Mouse (Mus musculus): ENCODE measurements around the gene Reg4. TPM values are rescaled to one million over a fixed set of nuclear protein-coding genes. Genes with fewer than 3 reads are reported as not detected.

Gene Reg4
- polyA plus RNA-seq, 1 experiment from 2014 or later = not detected

GRCm38 (mm10) chr3:98242051-98242450 lies 20.1 kb downstream of the Reg4 start:
- ATAC-seq (ENCODE audit: low FRiP score, low read depth) = no peak
- H3K9me3 ChIP-seq = no peaks in the 10 kb centered on the region
- no peak overlapping the region for H3K4me2 ChIP-seq (replicated peaks)
- H3K4me3 ChIP-seq = no peak overlapping the region
- no peak overlapping the region for H3K27ac ChIP-seq (replicated peaks)
- no peaks in the 10 kb centered on the region for H3K27me3 ChIP-seq
- no peak overlapping the region for H3K9ac ChIP-seq (replicated peaks)
- H3K4me1 ChIP-seq = peaks cover 14% of the 10 kb centered on the region
- H3K36me3 ChIP-seq = no peaks in the 10 kb centered on the region
- 88% methylated on average over 3 of the region's 3 CpGs for WGBS

GRCm38 (mm10) chr3:98242458-98243037 lies 20.6 kb downstream of the Reg4 start:
- no peak for ATAC-seq (ENCODE audit: low FRiP score, low read depth)
- WGBS = 66% methylated on average over 8 of the region's 8 CpGs
- no peak overlapping the region for H3K27ac ChIP-seq (replicated peaks)

GRCm38 (mm10) chr3:98245892-98246291 lies 23.9 kb downstream of the Reg4 start:
- Histone ChIP-seq H3K9ac (replicated peaks) (no peak overlapping the region), H3K36me3 (no peaks in the 10 kb centered on the region), H3K4me1 (peaks cover 14% of the 10 kb centered on the region), H3K9me3 (no peaks in the 10 kb centered on the region), H3K27ac (replicated peaks) (no peak overlapping the region), H3K4me3 (no peak overlapping the region), H3K27me3 (no peaks in the 10 kb centered on the region), H3K4me2 (replicated peaks) (no peak overlapping the region)
- ATAC-seq (ENCODE audit: low FRiP score, low read depth) = no peak
- 11% methylated on average over 8 of the region's 8 CpGs for WGBS

More at GRCm38 (mm10) chr3:98242458-98243037, 20.6 kb downstream of the Reg4 start:
- no peak overlapping the region for H3K4me2 ChIP-seq (replicated peaks)
- no peaks in the 10 kb centered on the region for H3K27me3 ChIP-seq
- H3K4me1 ChIP-seq = peaks cover 14% of the 10 kb centered on the region
- H3K9ac ChIP-seq (replicated peaks) = no peak overlapping the region
- H3K36me3 ChIP-seq = no peaks in the 10 kb centered on the region
- H3K4me3 ChIP-seq = no peak overlapping the region
- H3K9me3 ChIP-seq = no peaks in the 10 kb centered on the region

GRCm38 (mm10) chr3:98246985-98247751 lies 25.2 kb downstream of the Reg4 start:
- WGBS = 32% methylated on average over 7 of the region's 7 CpGs
- Histone ChIP-seq H3K27me3 (no peaks in the 10 kb centered on the region), H3K4me1 (peaks cover 14% of the 10 kb centered on the region), H3K27ac (replicated peaks) (no peak overlapping the region), H3K9me3 (no peaks in the 10 kb centered on the region), H3K4me3 (no peak overlapping the region), H3K9ac (replicated peaks) (no peak overlapping the region), H3K36me3 (no peaks in the 10 kb centered on the region), H3K4me2 (replicated peaks) (no peak overlapping the region)
- no peak for ATAC-seq (ENCODE audit: low FRiP score, low read depth)

GRCm38 (mm10) chr3:98249378-98249777 lies 27.4 kb downstream of the Reg4 start:
- Histone ChIP-seq H3K4me2 (replicated peaks) (no peak overlapping the region), H3K9me3 (no peaks in the 10 kb centered on the region), H3K9ac (replicated peaks) (no peak overlapping the region), H3K4me1 (peaks cover 14% of the 10 kb centered on the region), H3K4me3 (no peak overlapping the region), H3K27me3 (no peaks in the 10 kb centered on the region), H3K36me3 (no peaks in the 10 kb centered on the region), H3K27ac (replicated peaks) (no peak overlapping the region)
- 100% methylated on average over 2 of the region's 2 CpGs for WGBS
- ATAC-seq (ENCODE audit: low FRiP score, low read depth) = no peak

- no peak overlapping the region for H3K9ac ChIP-seq (replicated peaks)
- H3K36me3 ChIP-seq = no peaks in the 10 kb centered on the region
- no peaks in the 10 kb centered on the region for H3K9me3 ChIP-seq
- no peaks in the 10 kb centered on the region for H3K27me3 ChIP-seq
- no peak for ATAC-seq (ENCODE audit: low FRiP score, low read depth)
- no peak overlapping the region for H3K4me2 ChIP-seq (replicated peaks)
- no peak overlapping the region for H3K27ac ChIP-seq (replicated peaks)
- no peak overlapping the region for H3K4me3 ChIP-seq
- 81% methylated on average over 11 of the region's 11 CpGs for WGBS
- H3K4me1 ChIP-seq = peaks cover 14% of the 10 kb centered on the region
Measured at GRCm38 (mm10) chr3:98249833-98250448, 28.0 kb downstream of the Reg4 start.

GRCm38 (mm10) chr3:98254059-98254458 lies 32.1 kb downstream of the Reg4 start:
- no peak overlapping the region for H3K4me3 ChIP-seq
- no peak overlapping the region for H3K27ac ChIP-seq (replicated peaks)
- H3K4me1 ChIP-seq = no peaks in the 10 kb centered on the region
- no peaks in the 10 kb centered on the region for H3K27me3 ChIP-seq
- no peaks in the 10 kb centered on the region for H3K36me3 ChIP-seq
- ATAC-seq (ENCODE audit: low FRiP score, low read depth) = no peak
- H3K4me2 ChIP-seq (replicated peaks) = no peak overlapping the region
- H3K9me3 ChIP-seq = no peaks in the 10 kb centered on the region
- no peak overlapping the region for H3K9ac ChIP-seq (replicated peaks)
- WGBS = 88% methylated on average over 2 of the region's 3 CpGs

GRCm38 (mm10) chr3:98254656-98255583 lies 33.0 kb downstream of the Reg4 start:
- Histone ChIP-seq H3K9me3 (no peaks in the 10 kb centered on the region), H3K4me1 (no peaks in the 10 kb centered on the region), H3K27ac (replicated peaks) (no peak overlapping the region), H3K4me3 (no peak overlapping the region), H3K9ac (replicated peaks) (no peak overlapping the region), H3K27me3 (no peaks in the 10 kb centered on the region), H3K4me2 (replicated peaks) (no peak overlapping the region), H3K36me3 (no peaks in the 10 kb centered on the region)
- 88% methylated on average over 8 of the region's 8 CpGs for WGBS
- no peak for ATAC-seq (ENCODE audit: low FRiP score, low read depth)

- Histone ChIP-seq H3K4me3 (no peak overlapping the region), H3K36me3 (no peaks in the 10 kb centered on the region), H3K9me3 (no peaks in the 10 kb centered on the region), H3K9ac (replicated peaks) (no peak overlapping the region), H3K27ac (replicated peaks) (no peak overlapping the region), H3K4me1 (no peaks in the 10 kb centered on the region), H3K27me3 (no peaks in the 10 kb centered on the region), H3K4me2 (replicated peaks) (no peak overlapping the region)
- WGBS = 96% methylated on average over 4 of the region's 4 CpGs
- ATAC-seq (ENCODE audit: low FRiP score, low read depth) = no peak
Measured at GRCm38 (mm10) chr3:98258723-98259122, 36.8 kb downstream of the Reg4 start.

GRCm38 (mm10) chr3:98259271-98259751 lies 37.4 kb downstream of the Reg4 start:
- H3K27me3 ChIP-seq = no peaks in the 10 kb centered on the region
- H3K4me2 ChIP-seq (replicated peaks) = no peak overlapping the region
- no peaks in the 10 kb centered on the region for H3K36me3 ChIP-seq
- no peak for ATAC-seq (ENCODE audit: low FRiP score, low read depth)
- H3K4me1 ChIP-seq = no peaks in the 10 kb centered on the region
- H3K27ac ChIP-seq (replicated peaks) = no peak overlapping the region
- H3K9me3 ChIP-seq = no peaks in the 10 kb centered on the region
- no peak overlapping the region for H3K9ac ChIP-seq (replicated peaks)
- no peak overlapping the region for H3K4me3 ChIP-seq
- 91% methylated on average over 5 of the region's 5 CpGs for WGBS

GRCm38 (mm10) chr3:98260534-98260933 lies 38.6 kb downstream of the Reg4 start:
- no peak for ATAC-seq (ENCODE audit: low FRiP score, low read depth)
- WGBS = 84% methylated on average over 3 of the region's 3 CpGs
- H3K4me3 ChIP-seq = no peak overlapping the region
- no peaks in the 10 kb centered on the region for H3K4me1 ChIP-seq
- H3K9me3 ChIP-seq = no peaks in the 10 kb centered on the region
- H3K27ac ChIP-seq (replicated peaks) = no peak overlapping the region
- no peaks in the 10 kb centered on the region for H3K27me3 ChIP-seq
- H3K9ac ChIP-seq (replicated peaks) = no peak overlapping the region
- H3K4me2 ChIP-seq (replicated peaks) = no peak overlapping the region
- H3K36me3 ChIP-seq = no peaks in the 10 kb centered on the region
